Mouse (Mus musculus) liver, adult 2 months (tissue): ENCODE results near the gene Ppp1cc.

ENCODE experiments used
- CTCF ChIP-seq: fragments of 200-500 bp; IDR thresholded peaks from 2 replicates; pipeline ENCODE4 v1.5.1; 2011; ENCODE audit warnings: low read depth, low read length, control low read depth
- POLR2A ChIP-seq: fragments of 200-500 bp; IDR thresholded peaks from 2 replicates; pipeline ENCODE4 v1.6.1; 2011; ENCODE audit warnings: low read length, control low read depth; ENCODE audit not compliant: insufficient read depth; ENCODE audit errors: extremely low read depth

- TF ChIP-seq CTCF (no peak), POLR2A (no peak)
Measured at GRCm38 (mm10) chr5:122111091-122111932, 46.8 kb upstream of the Ppp1cc start.
